In the genomic region with DNA sequence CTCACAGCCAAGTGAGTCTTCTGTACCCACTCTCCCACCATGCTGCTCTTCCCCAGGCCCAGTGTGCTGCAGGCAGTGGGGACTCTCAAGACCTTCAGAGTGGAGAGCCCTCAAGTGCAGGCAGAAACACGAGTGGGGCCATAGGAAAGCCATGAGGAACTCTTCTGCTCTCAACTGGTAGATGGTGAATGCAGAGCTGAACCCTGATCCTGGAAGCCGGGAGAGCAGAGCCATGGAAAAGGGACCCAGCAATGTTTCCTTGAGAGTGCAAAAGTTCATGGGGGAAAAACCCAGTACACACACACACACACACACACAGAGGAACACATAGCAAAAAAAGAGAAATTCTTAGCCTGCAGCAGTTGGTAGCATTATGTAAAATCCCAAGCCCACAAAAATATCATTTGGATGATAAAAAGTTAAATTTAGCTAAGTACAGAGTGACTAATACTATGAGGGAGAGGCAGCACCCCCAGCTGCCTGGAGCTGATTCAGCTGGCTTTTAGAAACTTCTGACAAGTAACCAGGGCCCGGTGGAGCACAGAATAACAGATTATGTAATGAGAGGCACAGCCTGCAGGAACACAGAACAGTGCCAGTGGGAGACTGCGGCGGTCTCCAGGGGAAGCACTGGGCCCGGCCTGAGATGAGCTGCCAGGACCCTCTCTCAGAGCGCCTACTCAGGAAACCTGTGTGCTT, we compare ENCODE assay signal across 8 mouse cellular contexts. TPM values are rescaled to one million over a fixed set of nuclear protein-coding genes. Genes with fewer than 3 reads are reported as not detected.
DNase-seq lines count a peak whose midpoint lies in the region; ATAC-seq and TF ChIP-seq lines count a peak whose summit lies in the region.

No protein-coding gene starts in this region.

- peak; percentile 20; the same call in 1 of the 2 replicates for TF ChIP-seq POLR2A in lung, adult 2 months (IDR thresholded peaks at IDR 0.05; ENCODE audit: borderline replicate concordance, extremely low read depth, low read depth, low read length)
- no peak for TF ChIP-seq POLR2A in testis, adult 2 months (IDR thresholded peaks at IDR 0.05; ENCODE audit: control insufficient read depth, low read depth, low read length)

- peak; percentile 87 for DNase-seq in kidney, adult 11 months
- peak; percentile 71 for DNase-seq in adrenal gland, postnatal 25 days
- DNase-seq in gastrocnemius, postnatal 36 days, result peak; percentile 79 to 82
- DNase-seq in kidney, postnatal 10 days, result peak; percentile 73
- DNase-seq in lung, adult 2 months, result peak; percentile 46
- DNase-seq in spleen, adult 18-20 months, result no peak

- H3K4me3 ChIP-seq in kidney, embryonic 14.5 days (ENCODE audit: low read length), result no peak overlapping the region
- no peak overlapping the region for H3K4me3 ChIP-seq in lung, adult 2 months (replicated peaks; ENCODE audit: extremely low read depth, low read depth, low read length)
- no peak overlapping the region for H3K4me3 ChIP-seq in testis, adult 2 months (ENCODE audit: control insufficient read depth, low read depth, low read length)

- H3K27ac ChIP-seq in kidney, embryonic 14.5 days (ENCODE audit: low read depth, low read length), result no peak overlapping the region
- H3K27ac ChIP-seq in testis, adult 2 months (ENCODE audit: control insufficient read depth, insufficient read depth, low read depth, low read length), result peak overlapping the region; percentile 45; the same call in 1 of the 2 replicates

- intact Hi-C loops in gastrocnemius, postnatal 36 days (cut with DNase I), result no loop called here

- H3K4me1 ChIP-seq in kidney, embryonic 14.5 days (ENCODE audit: control insufficient read depth, insufficient read depth, low read length), result peaks cover 14% of the 10 kb centered on the region
- H3K4me1 ChIP-seq in lung, adult 2 months (ENCODE audit: control insufficient read depth, insufficient read depth, low read length), result peaks cover 52% of the 10 kb centered on the region
- H3K4me1 ChIP-seq in testis, adult 2 months (ENCODE audit: control insufficient read depth, insufficient read depth, low read length), result peaks cover 2% of the 10 kb centered on the region; the same call in 1 of the 2 replicates

- H3K27me3 ChIP-seq in kidney, embryonic 14.5 days (ENCODE audit: control insufficient read depth, insufficient read depth, low read length), result no peaks in the 10 kb centered on the region
- H3K27me3 ChIP-seq in testis, adult 2 months (ENCODE audit: control insufficient read depth, insufficient read depth, low read length), result no peaks in the 10 kb centered on the region

- H3K4me2 ChIP-seq in kidney, embryonic 14.5 days (replicated peaks; ENCODE audit: low read depth, low read length), result no peak overlapping the region

- TF ChIP-seq CTCF in lung, adult 2 months (IDR thresholded peaks at IDR 0.05; ENCODE audit: insufficient read depth, low read length), result no peak
- TF ChIP-seq CTCF in testis, adult 2 months (IDR thresholded peaks at IDR 0.05; ENCODE audit: control insufficient read depth, insufficient read depth, insufficient replicate concordance, low read depth, low read length), result no peak

- 66% methylated on average over 7 of the region's 7 CpGs for WGBS in kidney, embryonic 14.5 days
- 22% methylated on average over 7 of the region's 7 CpGs for WGBS in lung, adult 2 months

- H3K36me3 ChIP-seq in kidney, embryonic 14.5 days (ENCODE audit: control insufficient read depth, insufficient read depth, low read length), result no peaks in the 10 kb centered on the region
- H3K36me3 ChIP-seq in testis, adult 2 months (ENCODE audit: control insufficient read depth, insufficient read depth, low read length), result no peaks in the 10 kb centered on the region

- no peak overlapping the region for H3K9ac ChIP-seq in kidney, embryonic 14.5 days (ENCODE audit: low read depth, low read length)

- no peak for ATAC-seq in kidney, embryonic 14.5 days (ENCODE audit: low FRiP score, low TSS enrichment)

- no peaks in the 10 kb centered on the region for H3K9me3 ChIP-seq in kidney, embryonic 14.5 days (ENCODE audit: control insufficient read depth, low read length)

RNA-seq across cellular contexts. Expression of gene Pitpnm2, which starts 28.4 kb away (rescaled TPM):
- polyA plus RNA-seq in kidney, embryonic 14.5 days (2014; fragmentation: Nextera tagmentation; extraction: Ambion mirVana), result 5.1 and 7.0 TPM in 2 replicates
- 62.5 and 83.8 TPM in 2 replicates for total RNA-seq in adrenal gland, postnatal 25 days (2021)
- total RNA-seq in gastrocnemius, postnatal 36 days (2021), result 10 to 100 TPM; 18.0 to 19.3 TPM
- 122 and 163 TPM in 2 replicates for polyA plus RNA-seq in lung, adult 2 months (2012; rRNA removed)
- polyA plus RNA-seq in testis, adult 2 months (2012; rRNA removed), result 54.9 and 61.9 TPM in 2 replicates

Comparison
In these comparisons a context has a peak if more than half of its experiments do, and no peak if none do; other contexts are left out.
1. DNase-seq: peak in kidney, adult 11 months (single experiment), adrenal gland, postnatal 25 days (single experiment), gastrocnemius, postnatal 36 days (2 of 2), kidney, postnatal 10 days (single experiment) and lung, adult 2 months (single experiment); none in spleen, adult 18-20 months (0 of 2).